26 mouse cellular contexts compared by ENCODE assay signal in the genomic region with DNA sequence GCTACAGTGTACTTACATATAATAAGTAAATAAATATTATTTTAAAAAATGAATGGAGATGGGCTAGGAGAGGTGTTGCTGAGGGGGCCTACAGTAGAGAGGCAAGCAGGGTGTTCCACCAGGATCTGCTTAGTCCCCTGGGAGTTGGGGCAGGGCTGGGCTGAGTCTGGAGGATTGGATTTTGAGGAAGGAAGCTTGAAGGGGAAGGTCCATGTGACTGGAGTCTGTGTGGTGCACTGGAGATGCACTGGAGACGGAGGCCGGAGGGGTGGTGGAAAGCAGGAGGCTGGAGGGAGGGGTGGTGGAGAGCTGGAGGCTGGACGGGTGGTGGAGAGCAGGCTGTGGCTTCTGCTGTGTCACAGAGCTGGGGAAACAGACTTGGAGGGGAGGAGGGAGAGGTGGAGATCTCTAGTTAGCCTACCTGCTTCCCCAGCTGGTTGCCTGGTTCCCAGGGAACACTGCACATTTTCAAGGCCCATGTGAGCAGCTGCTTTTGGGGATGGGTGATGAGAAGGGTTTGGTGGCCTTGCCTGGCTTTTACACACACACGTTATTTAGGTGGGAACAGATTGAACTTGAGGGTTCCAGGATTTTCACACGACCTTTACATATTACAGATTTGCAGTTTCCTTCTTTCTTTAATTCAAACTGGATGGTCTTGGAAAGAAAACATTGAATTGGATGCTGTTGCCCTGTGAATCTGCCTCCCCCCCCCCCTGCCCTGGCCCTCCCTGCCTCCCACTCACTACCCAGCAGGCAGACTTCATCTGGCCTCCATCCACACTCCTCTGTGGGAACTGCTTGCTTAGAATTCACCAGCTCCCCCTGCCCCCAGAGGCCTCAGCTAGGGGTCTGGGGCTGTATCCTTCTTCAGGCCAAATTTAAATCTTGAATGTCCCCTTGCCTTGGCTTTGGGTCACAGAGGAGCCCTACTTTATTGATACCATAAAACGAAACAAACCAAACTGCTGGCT. TPM values are rescaled to one million over a fixed set of nuclear protein-coding genes. Genes with fewer than 3 reads are reported as not detected.
DNase-seq lines count a peak whose midpoint lies in the region; ATAC-seq and TF ChIP-seq lines count a peak whose summit lies in the region.
"Had no signal": no experiment of that assay in that cellular context is flagged by ENCODE, and none has a peak within 500 bp of the region (broad histone marks: within the 10 kb centered on the region; RNA-seq: fewer than 3 reads in every experiment).

No protein-coding gene starts in this region.

- 0 out of 2 replicates have a peak, but pooled peaks cover 4% of the 10 kb centered on the region for H3K9me3 ChIP-seq in forebrain, postnatal 0 days (ENCODE audit: low read length)
- no peaks in the 10 kb centered on the region for H3K9me3 ChIP-seq in forebrain, embryonic 12.5 days
- H3K9me3 ChIP-seq: limb, embryonic 12.5 days; liver, embryonic 15.5 days; midbrain, embryonic 13.5 days had no signal

- DNase-seq in forebrain, postnatal 0 days, result no peak
- no peak for DNase-seq in layer of hippocampus, adult 2 months (ENCODE audit: low spot score in 2 of 2)
- no peak for DNase-seq in layer of hippocampus, adult 8-10 months (ENCODE audit: low spot score in 2 of 2)
- peak; percentile 35 for DNase-seq in testis, postnatal 10 days (ENCODE audit: low spot score)
- DNase-seq in testis, postnatal 14 days (ENCODE audit: low spot score), result no peak
- DNase-seq in spleen, postnatal 36 days (ENCODE audit: low spot score in 2 of 2), result no peak
- DNase-seq: adrenal gland, postnatal 14 days; cerebellum, adult 18-20 months; cerebellum, postnatal 36 days; gastrocnemius, adult 2 months; heart, postnatal 36 days; kidney, postnatal 10 days; layer of hippocampus, adult 9-11 months; thymus, postnatal 25 days had no signal

- no peaks in the 10 kb centered on the region for H3K4me1 ChIP-seq in forebrain, postnatal 0 days (ENCODE audit: insufficient read depth)
- no peaks in the 10 kb centered on the region for H3K4me1 ChIP-seq in forebrain, embryonic 12.5 days
- H3K4me1 ChIP-seq: heart, embryonic 13.5 days; limb, embryonic 12.5 days; liver, embryonic 15.5 days; midbrain, embryonic 13.5 days had no signal

- H3K27me3 ChIP-seq in forebrain, postnatal 0 days (ENCODE audit: insufficient read depth, low read length), result no peaks in the 10 kb centered on the region
- 0 out of 2 replicates have a peak, but pooled peaks cover 3% of the 10 kb centered on the region for H3K27me3 ChIP-seq in forebrain, embryonic 12.5 days
- H3K27me3 ChIP-seq: heart, embryonic 13.5 days; limb, embryonic 12.5 days; liver, embryonic 15.5 days; midbrain, embryonic 13.5 days had no signal

- H3K27ac ChIP-seq in forebrain, postnatal 0 days (ENCODE audit: low read depth, low read length), result no peak overlapping the region
- no peak overlapping the region for H3K27ac ChIP-seq in forebrain, embryonic 12.5 days
- H3K27ac ChIP-seq in layer of hippocampus, adult 2 months, result peak overlapping the region; percentile 80
- H3K27ac ChIP-seq: gastrocnemius, adult 2 months; heart, embryonic 13.5 days; hindbrain, embryonic 14.5 days; limb, embryonic 12.5 days; liver, embryonic 15.5 days; midbrain, embryonic 13.5 days had no signal

- no peak overlapping the region for H3K4me2 ChIP-seq in forebrain, postnatal 0 days (ENCODE audit: low read depth)
- no peak overlapping the region for H3K4me2 ChIP-seq in forebrain, embryonic 12.5 days
- H3K4me2 ChIP-seq: heart, embryonic 13.5 days; hindbrain, embryonic 14.5 days; limb, embryonic 12.5 days; liver, embryonic 15.5 days; midbrain, embryonic 13.5 days had no signal

- no peak overlapping the region for H3K4me3 ChIP-seq in forebrain, postnatal 0 days (ENCODE audit: low read depth, low read length)
- no peak overlapping the region for H3K4me3 ChIP-seq in forebrain, embryonic 12.5 days (replicated peaks)
- H3K4me3 ChIP-seq in layer of hippocampus, adult 2 months, result no peak overlapping the region
- H3K4me3 ChIP-seq: erythroblast, embryonic 14.5 days; gastrocnemius, adult 2 months; heart, embryonic 13.5 days; limb, embryonic 12.5 days; liver, embryonic 15.5 days; midbrain, embryonic 13.5 days; myocyte had no signal

- H3K36me3 ChIP-seq in forebrain, postnatal 0 days (ENCODE audit: insufficient read depth), result no peaks in the 10 kb centered on the region
- no peaks in the 10 kb centered on the region for H3K36me3 ChIP-seq in forebrain, embryonic 12.5 days (replicated peaks)
- H3K36me3 ChIP-seq: heart, embryonic 13.5 days; limb, embryonic 12.5 days; liver, embryonic 15.5 days; midbrain, embryonic 13.5 days had no signal

- peak; percentile 60 for ATAC-seq in forebrain, postnatal 0 days
- no peak for ATAC-seq in forebrain, embryonic 12.5 days (ENCODE audit: low FRiP score)
- ATAC-seq: activated CD4-positive, CD25-positive, alpha-beta regulatory T cell, adult 4 months; CD4-positive, CD25-positive, alpha-beta regulatory T cell, adult 4 months; forebrain, embryonic 16.5 days; intestine, postnatal 0 days; midbrain, embryonic 13.5 days had no signal

- WGBS in forebrain, postnatal 0 days, result 73% methylated on average over 6 of the region's 6 CpGs
- 76% methylated on average over 6 of the region's 6 CpGs for WGBS in forebrain, embryonic 12.5 days

- no peak overlapping the region for H3K9ac ChIP-seq in forebrain, postnatal 0 days
- no peak overlapping the region for H3K9ac ChIP-seq in forebrain, embryonic 12.5 days
- H3K9ac ChIP-seq: heart, embryonic 13.5 days; hindbrain, embryonic 14.5 days; limb, embryonic 12.5 days; liver, embryonic 15.5 days; midbrain, embryonic 13.5 days had no signal

- no peak for TF ChIP-seq CTCF in forebrain, postnatal 0 days (IDR thresholded peaks at IDR 0.05; ENCODE audit: low read depth)
- TF ChIP-seq CTCF in layer of hippocampus, adult 2 months (conservative IDR thresholded peaks at IDR 0.05), result no peak

RNA-seq across cellular contexts. Expression of a gene that starts 51.7 kb away (rescaled TPM):
- total RNA-seq in forebrain, postnatal 0 days (2014; rRNA removed), result 4.6 and 9.1 TPM in 2 replicates
- polyA plus RNA-seq in forebrain, postnatal 0 days (2015; fragmentation: Nextera tagmentation; extraction: Ambion mirVana), result 13.1 and 14.4 TPM in 2 replicates
- polyA plus RNA-seq in forebrain, embryonic 12.5 days (2016; fragmentation: Nextera tagmentation; extraction: Ambion mirVana), result 9.5 and 10.0 TPM in 2 replicates
- 10 to 100 TPM; 14.0 to 15.7 TPM for total RNA-seq in layer of hippocampus, adult 2 months (2021)
- total RNA-seq in layer of hippocampus, adult 8-10 months (2022), result 10 to 100 TPM; 13.2 to 17.1 (median 14.7) TPM
